Mouse (Mus musculus) spleen, adult 2 months (tissue): ENCODE data around the gene Sae1.

Experiments
- CTCF ChIP-seq: fragments of 200-500 bp; IDR thresholded peaks from 2 replicates; pipeline ENCODE4 v1.5.1; 2011; ENCODE audit warnings: mild to moderate bottlenecking, inconsistent platforms; ENCODE audit not compliant: insufficient read depth, insufficient read length, insufficient replicate concordance; ENCODE audit errors: extremely low read depth
- POLR2A ChIP-seq: fragments of 200-500 bp; IDR thresholded peaks from 2 replicates; pipeline ENCODE4 v1.6.1; 2011; ENCODE audit warnings: low read depth, low read length, inconsistent platforms

DNA sequence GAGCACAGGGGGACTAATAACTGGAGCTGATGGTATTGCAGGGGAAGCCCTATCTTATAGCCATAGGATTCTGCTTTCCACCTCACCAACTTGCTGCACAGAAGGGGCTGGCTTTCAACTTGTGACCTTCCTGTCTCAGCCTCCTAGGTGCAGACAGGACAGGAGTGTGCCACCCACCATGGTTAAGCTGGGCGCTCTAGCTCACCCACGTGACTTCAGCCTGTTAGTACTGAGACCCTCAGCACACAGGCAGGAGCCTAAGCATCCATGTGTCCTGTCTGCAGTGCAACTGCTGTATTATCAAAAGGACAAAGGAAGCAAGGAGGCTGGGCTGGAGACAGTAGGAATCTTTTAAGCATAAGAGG, 61.0 kb downstream of the Sae1 start:
- no peak for TF ChIP-seq CTCF
- TF ChIP-seq POLR2A = no peak
